Mouse (Mus musculus): ENCODE measurements at regions not wholly inside any gene's neighbourhood (a gene's known extent, or its start where the extent isn't known, plus 50 kb on each side); places are given as distances from the start of the nearest gene placed in this dataset.

GRCm38 (mm10) chr1:183749126-183749525 lies 264.0 kb upstream of the Dusp10 start:
- DNase-seq (ENCODE audit: low spot score in 2 of 2) = no peak

GRCm38 (mm10) chr1:183754500-183754899 lies 258.6 kb upstream of the Dusp10 start:
- DNase-seq (ENCODE audit: low spot score in 2 of 2) = no peak

- no peak for DNase-seq (ENCODE audit: low spot score in 2 of 2)
These were observed 256.4 kb upstream of the Dusp10 start for GRCm38 (mm10) chr1:183756716-183757115.

- no peak for DNase-seq (ENCODE audit: low spot score in 2 of 2)
These were observed 249.0 kb upstream of the Dusp10 start for GRCm38 (mm10) chr1:183763864-183764726.

GRCm38 (mm10) chr1:183772844-183773243 lies 240.3 kb upstream of the Dusp10 start:
- no peak for DNase-seq (ENCODE audit: low spot score in 2 of 2)

- DNase-seq (ENCODE audit: low spot score in 2 of 2) = no peak
These were observed 232.9 kb upstream of the Dusp10 start for GRCm38 (mm10) chr1:183780180-183780579.

GRCm38 (mm10) chr1:183780779-183781178 lies 232.3 kb upstream of the Dusp10 start:
- no peak for DNase-seq (ENCODE audit: low spot score in 2 of 2)

- no peak for DNase-seq (ENCODE audit: low spot score in 2 of 2)
These were observed 229.5 kb upstream of the Dusp10 start for GRCm38 (mm10) chr1:183783440-183784130.

GRCm38 (mm10) chr1:183792230-183792813 lies 220.8 kb upstream of the Dusp10 start:
- no peak for DNase-seq (ENCODE audit: low spot score in 2 of 2)

GRCm38 (mm10) chr1:183793324-183793723 lies 219.8 kb upstream of the Dusp10 start:
- DNase-seq (ENCODE audit: low spot score in 2 of 2) = no peak

- DNase-seq (ENCODE audit: low spot score in 2 of 2) = no peak
These were observed 219.1 kb upstream of the Dusp10 start for GRCm38 (mm10) chr1:183793913-183794445.

GRCm38 (mm10) chr1:183802351-183802750 lies 210.8 kb upstream of the Dusp10 start:
- DNase-seq (ENCODE audit: low spot score in 2 of 2) = no peak

GRCm38 (mm10) chr1:183803357-183803756 lies 209.7 kb upstream of the Dusp10 start:
- DNase-seq (ENCODE audit: low spot score in 2 of 2) = no peak

GRCm38 (mm10) chr1:183803826-183804225 lies 209.3 kb upstream of the Dusp10 start:
- DNase-seq (ENCODE audit: low spot score in 2 of 2) = no peak

GRCm38 (mm10) chr1:183804295-183804694 lies 208.8 kb upstream of the Dusp10 start:
- DNase-seq (ENCODE audit: low spot score in 2 of 2) = no peak

GRCm38 (mm10) chr1:183806864-183807730 lies 206.0 kb upstream of the Dusp10 start:
- no peak for DNase-seq (ENCODE audit: low spot score in 2 of 2)

- DNase-seq (ENCODE audit: low spot score in 2 of 2) = no peak
These were observed 204.9 kb upstream of the Dusp10 start for GRCm38 (mm10) chr1:183808168-183808567.

GRCm38 (mm10) chr1:183820555-183820954 lies 192.5 kb upstream of the Dusp10 start:
- DNase-seq (ENCODE audit: low spot score in 2 of 2) = no peak

- no peak for DNase-seq (ENCODE audit: low spot score in 2 of 2)
These were observed 186.8 kb upstream of the Dusp10 start for GRCm38 (mm10) chr1:183826300-183826699.

GRCm38 (mm10) chr1:183845135-183845534 lies 168.0 kb upstream of the Dusp10 start:
- no peak for DNase-seq (ENCODE audit: low spot score in 2 of 2)

GRCm38 (mm10) chr1:183853956-183854613 lies 159.0 kb upstream of the Dusp10 start:
- no peak for DNase-seq (ENCODE audit: low spot score in 2 of 2)

Measured in urinary bladder, postnatal 4 days (tissue).